In the genomic region with DNA sequence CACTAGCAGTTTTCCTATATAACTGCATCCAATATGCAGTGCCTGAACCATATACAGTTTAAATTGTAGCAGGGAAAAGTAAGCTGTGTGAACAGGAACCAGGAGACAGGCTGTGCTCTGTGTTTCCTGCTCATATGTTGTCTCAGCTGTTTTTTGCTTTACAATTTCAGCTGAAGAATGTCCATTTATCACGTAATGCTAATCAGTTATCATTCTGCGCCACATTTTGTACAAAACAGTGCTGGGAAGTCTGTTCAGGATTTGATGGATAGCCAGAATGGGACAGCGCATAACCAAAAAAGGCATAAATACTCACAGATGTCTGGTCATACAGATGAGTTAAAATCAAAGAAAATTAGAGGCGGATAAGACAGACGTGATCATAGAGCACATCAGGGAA, we compare ENCODE assay signal across 15 mouse cellular contexts.
DNase-seq lines count a peak whose midpoint lies in the region; ATAC-seq and TF ChIP-seq lines count a peak whose summit lies in the region.
"Had no signal": no experiment of that assay in that cellular context is flagged by ENCODE, and none has a peak within 500 bp of the region (broad histone marks: within the 10 kb centered on the region; RNA-seq: fewer than 3 reads in every experiment).

No protein-coding gene starts in this region.

- H3K4me1 ChIP-seq in intestine, embryonic 14.5 days (replicated peaks; ENCODE audit: control insufficient read depth, insufficient read depth, low read length), result 0 out of 2 replicates have a peak, but pooled peaks cover 6% of the 10 kb centered on the region
- H3K4me1 ChIP-seq in intestine, postnatal 0 days (replicated peaks; ENCODE audit: control insufficient read depth, insufficient read depth, low read length), result no peaks in the 10 kb centered on the region
- H3K4me1 ChIP-seq in lung, embryonic 16.5 days (replicated peaks; ENCODE audit: control insufficient read depth, insufficient read depth, low read length), result no peaks in the 10 kb centered on the region; the same call in 1 of the 2 replicates
- H3K4me1 ChIP-seq in stomach, embryonic 16.5 days (ENCODE audit: control insufficient read depth, insufficient read depth, low read length), result no peaks in the 10 kb centered on the region
- H3K4me1 ChIP-seq: heart, embryonic 15.5 days; hindbrain, embryonic 15.5 days; limb, embryonic 10.5 days; liver, embryonic 12.5 days had no signal

- H3K27ac ChIP-seq in intestine, embryonic 14.5 days (ENCODE audit: low read depth), result 0 out of 2 replicates have a peak overlapping the region, but pooled peaks have one; percentile 33
- no peak overlapping the region for H3K27ac ChIP-seq in intestine, postnatal 0 days (ENCODE audit: low read depth, low read length)
- H3K27ac ChIP-seq in lung, embryonic 16.5 days (ENCODE audit: low read length), result peak overlapping the region; percentile 18; the same call in 1 of the 2 replicates
- 0 out of 2 replicates have a peak overlapping the region, but pooled peaks have one; percentile 10 for H3K27ac ChIP-seq in stomach, embryonic 16.5 days (ENCODE audit: low read length)
- H3K27ac ChIP-seq: heart, embryonic 15.5 days; hindbrain, embryonic 15.5 days; limb, embryonic 10.5 days; liver, embryonic 12.5 days had no signal

- 0 out of 2 replicates have a peak overlapping the region, but pooled peaks have one; percentile 1 for H3K4me2 ChIP-seq in intestine, embryonic 14.5 days (ENCODE audit: low read length)
- H3K4me2 ChIP-seq in intestine, postnatal 0 days (replicated peaks; ENCODE audit: low read depth), result no peak overlapping the region
- H3K4me2 ChIP-seq in lung, embryonic 16.5 days (ENCODE audit: low read depth, low read length), result no peak overlapping the region
- H3K4me2 ChIP-seq in stomach, embryonic 16.5 days (ENCODE audit: low read depth, low read length), result peak overlapping the region; percentile 29; the same call in 1 of the 2 replicates
- H3K4me2 ChIP-seq: heart, embryonic 15.5 days; hindbrain, embryonic 15.5 days; liver, embryonic 12.5 days had no signal

- ATAC-seq in intestine, embryonic 14.5 days (replicated peaks; ENCODE audit: low FRiP score, low TSS enrichment, low read depth), result no peak
- no peak for ATAC-seq in intestine, postnatal 0 days
- ATAC-seq in lung, embryonic 16.5 days (ENCODE audit: low read depth), result peak; percentile 54
- ATAC-seq in stomach, embryonic 16.5 days (ENCODE audit: insufficient read depth, low FRiP score), result peak; percentile 53
- ATAC-seq: liver, embryonic 12.5 days had no signal

- WGBS in intestine, embryonic 14.5 days, result 28% methylated on average over 5 of the region's 5 CpGs
- WGBS in intestine, postnatal 0 days, result 61% methylated on average over 5 of the region's 5 CpGs
- WGBS in lung, embryonic 16.5 days, result 40% methylated on average over 5 of the region's 5 CpGs
- 38% methylated on average over 5 of the region's 5 CpGs for WGBS in stomach, embryonic 16.5 days

- no peaks in the 10 kb centered on the region for H3K36me3 ChIP-seq in intestine, embryonic 14.5 days (ENCODE audit: control insufficient read depth, insufficient read depth, low read length)
- no peaks in the 10 kb centered on the region for H3K36me3 ChIP-seq in intestine, postnatal 0 days (ENCODE audit: control insufficient read depth, insufficient read depth)
- no peaks in the 10 kb centered on the region for H3K36me3 ChIP-seq in lung, embryonic 16.5 days (ENCODE audit: control insufficient read depth, insufficient read depth, low read length)
- H3K36me3 ChIP-seq in stomach, embryonic 16.5 days (ENCODE audit: control insufficient read depth, insufficient read depth, low read length), result no peaks in the 10 kb centered on the region
- H3K36me3 ChIP-seq: heart, embryonic 15.5 days; hindbrain, embryonic 15.5 days; limb, embryonic 10.5 days; liver, embryonic 12.5 days had no signal

- no peak overlapping the region for H3K4me3 ChIP-seq in intestine, embryonic 14.5 days (ENCODE audit: low read depth, low read length)
- H3K4me3 ChIP-seq in intestine, postnatal 0 days (ENCODE audit: low read depth, low read length), result no peak overlapping the region
- no peak overlapping the region for H3K4me3 ChIP-seq in lung, embryonic 16.5 days (ENCODE audit: low read length)
- no peak overlapping the region for H3K4me3 ChIP-seq in stomach, embryonic 16.5 days (replicated peaks; ENCODE audit: low read length)
- H3K4me3 ChIP-seq: heart, embryonic 15.5 days; hindbrain, embryonic 15.5 days; limb, embryonic 10.5 days; liver, embryonic 12.5 days had no signal

- DNase-seq in embryo, embryonic 11 days, result peak; percentile 13
- no peak for DNase-seq in embryo, embryonic 10.5 days (ENCODE audit: low spot score)
- no peak for DNase-seq in intestine, embryonic 14.5 days (ENCODE audit: low spot score)
- DNase-seq in lung, postnatal 36 days, result no peak
- no peak for DNase-seq in gastrocnemius, adult 8-10 months (ENCODE audit: low spot score in 2 of 2)
- DNase-seq: cerebellum, adult 11 months; heart, adult 11 months; kidney, adult 9 months had no signal

- H3K9ac ChIP-seq in intestine, embryonic 14.5 days (ENCODE audit: low read length), result no peak overlapping the region
- H3K9ac ChIP-seq in intestine, postnatal 0 days (ENCODE audit: low read depth, low read length), result no peak overlapping the region
- H3K9ac ChIP-seq in lung, embryonic 16.5 days (ENCODE audit: low read length), result no peak overlapping the region
- H3K9ac ChIP-seq in stomach, embryonic 16.5 days (ENCODE audit: low read length), result no peak overlapping the region
- H3K9ac ChIP-seq: heart, embryonic 15.5 days; hindbrain, embryonic 15.5 days; liver, embryonic 12.5 days had no signal

- H3K9me3 ChIP-seq in intestine, embryonic 14.5 days (ENCODE audit: control insufficient read depth, low read length), result no peaks in the 10 kb centered on the region
- H3K9me3 ChIP-seq in intestine, postnatal 0 days (ENCODE audit: control insufficient read depth), result no peaks in the 10 kb centered on the region
- H3K9me3 ChIP-seq in lung, embryonic 16.5 days (ENCODE audit: control insufficient read depth, low read length), result no peaks in the 10 kb centered on the region
- H3K9me3 ChIP-seq in stomach, embryonic 16.5 days (replicated peaks; ENCODE audit: control insufficient read depth, low read length), result no peaks in the 10 kb centered on the region
- H3K9me3 ChIP-seq: heart, embryonic 15.5 days; hindbrain, embryonic 15.5 days; limb, embryonic 10.5 days; liver, embryonic 12.5 days had no signal

- TF ChIP-seq CTCF in intestine, postnatal 0 days (IDR thresholded peaks at IDR 0.05; ENCODE audit: low read depth), result no peak

- H3K27me3 ChIP-seq in intestine, embryonic 14.5 days (replicated peaks; ENCODE audit: control insufficient read depth, insufficient read depth, low read length), result no peaks in the 10 kb centered on the region
- H3K27me3 ChIP-seq in intestine, postnatal 0 days (replicated peaks; ENCODE audit: control insufficient read depth, insufficient read depth, low read length), result no peaks in the 10 kb centered on the region
- no peaks in the 10 kb centered on the region for H3K27me3 ChIP-seq in lung, embryonic 16.5 days (ENCODE audit: control insufficient read depth, insufficient read depth, low read depth, low read length)
- no peaks in the 10 kb centered on the region for H3K27me3 ChIP-seq in stomach, embryonic 16.5 days (ENCODE audit: control insufficient read depth, insufficient read depth, low read length)
- H3K27me3 ChIP-seq: heart, embryonic 15.5 days; hindbrain, embryonic 15.5 days; liver, embryonic 12.5 days had no signal

Comparison
In these comparisons a context has a peak if more than half of its experiments do, and no peak if none do; other contexts are left out.
1. H3K4me2 ChIP-seq: peak in intestine, embryonic 14.5 days (single experiment) and stomach, embryonic 16.5 days (single experiment); none in intestine, postnatal 0 days (single experiment) and lung, embryonic 16.5 days (single experiment).
2. ATAC-seq: peak in lung, embryonic 16.5 days (single experiment) and stomach, embryonic 16.5 days (single experiment); none in intestine, embryonic 14.5 days (single experiment) and intestine, postnatal 0 days (single experiment).